Mouse (Mus musculus) brain, embryonic 14.5 days (tissue): ENCODE data around the gene Limk2.

ENCODE experiments used
- CTCF ChIP-seq: fragments of 200-500 bp; IDR thresholded peaks from 2 replicates; pipeline ENCODE4 v1.5.1; 2012; ENCODE audit warnings: inconsistent platforms, mild to moderate bottlenecking, moderate library complexity, borderline replicate concordance; ENCODE audit not compliant: insufficient read depth, insufficient read length; ENCODE audit errors: extremely low read depth
- POLR2A ChIP-seq: fragments of 200-500 bp; IDR thresholded peaks from 2 replicates; pipeline ENCODE4 v1.6.1; 2012; ENCODE audit warnings: mild to moderate bottlenecking, inconsistent platforms, borderline replicate concordance; ENCODE audit not compliant: poor library complexity, insufficient read depth, insufficient read length, severe bottlenecking; ENCODE audit errors: extremely low read depth

GRCm38 (mm10) chr11:3311586-3312347, 97.2 kb downstream of the Limk2 start:
- TF ChIP-seq CTCF: no peak
- no peak for TF ChIP-seq POLR2A
